Mouse (Mus musculus): ENCODE data around the gene Gm17324.
"Not testable (repeated sequence)": the region's sequence is repeated elsewhere in the genome, so short reads cannot be mapped to it uniquely, and the experiment has no call there.

The Gm17324 gene

GRCm38 (mm10) chr9:78447973-78448873 lies at the start of gene Gm17324, which contains the start of gene Mto1:
Gm17324 (minus strand) TSS chr9:78448786.
Mto1 (plus strand) TSS chr9:78448208.
- DNase-seq (ENCODE audit: low read depth, low spot score), result peak; percentile 89

DNA sequence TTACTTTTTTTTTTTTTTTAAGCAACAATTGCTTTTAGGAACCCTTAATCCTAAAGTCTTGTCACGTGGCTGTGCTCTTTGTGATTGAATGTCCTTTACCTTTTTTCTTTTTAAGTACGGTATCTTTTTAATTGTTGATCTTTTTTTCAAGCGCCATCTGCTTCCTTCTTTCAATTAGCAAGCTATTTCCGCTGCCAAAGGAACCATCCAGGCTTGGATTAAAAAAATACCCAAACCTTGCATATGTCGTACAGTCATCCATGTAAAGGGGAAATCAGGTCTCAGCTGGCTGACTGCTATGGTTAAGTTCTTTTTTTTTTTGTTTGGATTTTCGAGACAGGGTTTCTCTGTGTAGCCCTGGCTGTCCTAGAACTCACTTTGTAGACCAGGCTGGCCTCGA lies 44.6 kb upstream of the Gm17324 start:
- DNase-seq (ENCODE audit: low read depth, low spot score), result no peak

GRCm38 (mm10) chr9:78492254-78492653 lies 43.7 kb upstream of the Gm17324 start:
- no peak for DNase-seq (ENCODE audit: low read depth, low spot score)

- DNase-seq (ENCODE audit: low read depth, low spot score), result no peak
Observed at GRCm38 (mm10) chr9:78491169-78491568, 42.6 kb upstream of the Gm17324 start.

DNA sequence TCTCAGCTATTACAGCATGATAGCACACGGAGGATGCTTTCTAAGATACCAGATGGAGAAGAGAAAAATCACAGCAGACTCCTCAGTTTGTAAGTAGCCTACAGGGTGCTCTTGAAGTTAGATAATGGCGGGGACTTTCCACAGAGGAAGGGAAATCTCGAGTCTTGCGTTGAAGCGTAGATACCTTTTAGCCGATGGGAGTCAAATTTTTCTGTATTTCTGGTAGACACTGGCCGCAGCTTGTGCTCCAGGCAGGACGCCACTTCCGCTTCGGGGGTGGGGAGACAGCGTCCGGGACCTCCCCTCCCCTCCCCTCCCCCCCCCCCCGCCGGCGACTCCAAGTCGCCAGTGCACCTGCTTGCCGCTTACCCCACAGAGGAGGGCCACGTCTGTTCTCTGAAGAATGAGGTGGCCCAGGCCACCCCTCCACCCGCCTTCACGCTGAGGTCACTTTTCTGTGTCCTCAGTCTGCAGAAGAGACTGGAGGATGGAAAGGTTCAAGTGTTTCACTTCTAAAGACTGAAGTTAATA lies 40.4 kb upstream of the Gm17324 start, which contains the start of gene Eef1a1:
Gene Eef1a1, minus strand, starts transcription at position 262 of the 531 bp plus-strand sequence.
- peak; percentile 80 for DNase-seq (ENCODE audit: low read depth, low spot score)

DNA sequence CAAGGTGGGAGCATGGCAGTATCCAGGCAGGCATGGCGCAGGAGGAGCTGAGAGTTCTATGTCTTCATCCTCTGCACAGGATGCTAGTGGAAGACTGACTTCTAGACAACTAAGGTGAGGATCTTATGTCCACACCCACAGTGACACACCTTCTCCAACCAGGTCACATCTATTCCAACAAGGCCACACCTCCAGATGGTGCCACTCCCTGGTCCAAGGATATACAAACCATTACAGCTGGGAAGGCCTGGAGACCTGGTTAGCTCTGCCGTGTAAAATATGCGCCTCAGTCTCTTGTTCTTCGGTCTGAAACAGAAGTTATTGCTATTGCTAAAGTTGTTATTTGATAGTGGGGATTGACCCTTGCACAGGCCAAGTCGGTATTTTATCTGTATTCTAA lies 39.4 kb upstream of the Gm17324 start:
- DNase-seq (ENCODE audit: low read depth, low spot score), result peak; percentile 88

- no peak for DNase-seq (ENCODE audit: low read depth, low spot score)
Observed at GRCm38 (mm10) chr9:78484660-78485059, 36.1 kb upstream of the Gm17324 start.

- DNase-seq (ENCODE audit: low read depth, low spot score), result no peak
Observed at GRCm38 (mm10) chr9:78482386-78482785, 33.8 kb upstream of the Gm17324 start.

DNA sequence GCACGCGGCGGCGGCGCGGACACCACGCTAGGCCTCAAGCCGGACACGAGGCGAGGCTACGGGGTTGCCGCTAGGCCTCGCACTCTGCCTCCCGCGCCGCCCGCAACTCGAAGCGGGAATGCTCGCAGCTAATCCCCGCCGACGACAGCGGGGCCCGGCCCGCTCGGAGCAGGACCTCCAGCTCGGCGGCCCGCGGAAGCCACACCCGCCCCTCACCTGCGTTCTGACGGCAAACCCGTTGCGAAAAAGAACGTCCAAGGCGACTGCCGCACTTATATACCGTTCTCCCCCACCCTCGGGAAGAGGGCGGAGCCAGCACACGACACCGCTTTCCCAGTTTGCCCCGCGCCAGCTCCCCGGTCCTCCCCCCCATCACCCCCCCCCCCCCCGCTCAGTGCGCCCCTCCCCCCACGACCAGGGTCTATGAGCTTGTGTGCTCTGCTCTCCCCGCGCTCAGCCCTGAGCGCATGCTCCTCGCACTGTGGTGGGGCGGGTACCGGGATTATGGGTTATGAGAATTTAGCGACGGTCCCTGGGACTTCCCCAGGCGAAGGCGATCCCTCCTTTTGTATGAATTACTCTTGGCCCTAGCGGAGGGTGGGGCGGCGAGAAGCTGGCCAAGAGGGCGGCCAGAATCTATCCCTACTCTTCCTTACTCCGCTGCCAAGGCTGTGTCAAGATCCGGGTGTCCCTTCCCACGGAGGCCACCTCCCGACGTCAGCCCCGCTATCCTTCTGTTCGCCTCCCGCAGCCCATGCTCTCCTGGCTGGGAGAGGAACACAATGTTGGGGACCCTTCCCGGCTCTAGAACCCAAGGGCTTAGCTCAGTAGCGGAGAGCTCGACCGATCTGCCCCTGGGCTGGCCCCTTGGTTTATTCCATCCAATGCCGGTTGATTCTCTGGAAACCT lies 33.1 kb upstream of the Gm17324 start:
- peak; percentile 99 for DNase-seq (ENCODE audit: low read depth, low spot score)

GRCm38 (mm10) chr9:78480706-78481358 lies 32.2 kb upstream of the Gm17324 start:
- peak; percentile 75 for DNase-seq (ENCODE audit: low read depth, low spot score)

- DNase-seq (ENCODE audit: low read depth, low spot score), result peak; percentile 33
Observed at GRCm38 (mm10) chr9:78480227-78480626, 31.6 kb upstream of the Gm17324 start.

GRCm38 (mm10) chr9:78479308-78479707 lies 30.7 kb upstream of the Gm17324 start:
- DNase-seq (ENCODE audit: low read depth, low spot score), result not testable (repeated sequence)

GRCm38 (mm10) chr9:78478009-78478605 lies 29.5 kb upstream of the Gm17324 start:
- DNase-seq (ENCODE audit: low read depth, low spot score), result peak; percentile 37

DNA sequence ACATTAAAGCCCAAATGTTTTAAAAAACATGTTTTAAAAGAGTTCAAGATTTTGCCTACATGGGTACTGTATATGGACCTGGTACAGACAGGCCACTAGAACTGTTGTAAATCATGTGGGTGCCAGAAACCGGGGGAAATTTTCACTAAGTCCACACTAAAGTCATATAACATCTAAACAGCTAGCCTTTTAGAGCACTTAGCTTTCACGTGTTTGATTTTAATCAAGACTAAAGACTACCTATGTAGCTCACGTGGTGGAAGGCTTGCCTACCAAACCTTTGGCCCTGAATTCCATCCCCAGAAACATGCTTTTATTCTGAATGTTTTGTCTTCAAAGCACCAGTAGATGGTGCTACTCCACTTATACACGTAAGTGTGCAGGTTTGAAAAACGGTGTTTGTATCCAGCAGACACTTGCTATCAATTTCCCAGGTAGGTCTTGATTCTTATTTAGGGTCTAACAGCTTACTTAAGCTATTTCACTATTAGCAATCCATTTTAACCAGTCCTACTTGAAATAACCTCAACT lies 28.5 kb upstream of the Gm17324 start:
- DNase-seq (ENCODE audit: low read depth, low spot score), result peak; percentile 78

DNA sequence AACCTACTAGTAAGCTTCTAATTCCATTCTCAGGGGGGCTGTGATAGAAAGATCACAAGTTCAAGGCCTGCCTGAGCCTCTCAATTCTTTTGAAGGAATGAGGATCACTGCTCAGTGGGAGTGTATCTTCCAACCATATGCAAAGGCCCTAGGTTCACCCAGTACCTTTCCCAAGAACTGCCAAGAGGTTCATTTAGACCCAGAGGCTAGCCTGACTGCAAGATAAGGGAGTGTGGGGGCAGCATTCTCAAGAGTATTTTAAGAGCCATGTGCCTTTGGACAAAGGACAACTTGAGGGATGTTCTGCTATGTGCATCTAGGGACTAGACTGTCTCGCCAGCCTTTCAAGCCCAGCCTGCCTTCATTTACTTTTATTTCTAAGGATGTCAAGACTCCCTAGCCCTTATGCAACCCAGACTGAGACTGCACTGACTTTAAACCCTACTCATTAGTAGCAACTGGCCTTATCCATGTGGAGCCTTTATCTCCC lies 28.0 kb upstream of the Gm17324 start:
- peak; percentile 91 for DNase-seq (ENCODE audit: low read depth, low spot score)

- DNase-seq (ENCODE audit: low read depth, low spot score), result peak; percentile 81
Observed at GRCm38 (mm10) chr9:78475873-78476272, 27.3 kb upstream of the Gm17324 start.

- no peak for DNase-seq (ENCODE audit: low read depth, low spot score)
Observed at GRCm38 (mm10) chr9:78475383-78475780, 26.8 kb upstream of the Gm17324 start.

DNA sequence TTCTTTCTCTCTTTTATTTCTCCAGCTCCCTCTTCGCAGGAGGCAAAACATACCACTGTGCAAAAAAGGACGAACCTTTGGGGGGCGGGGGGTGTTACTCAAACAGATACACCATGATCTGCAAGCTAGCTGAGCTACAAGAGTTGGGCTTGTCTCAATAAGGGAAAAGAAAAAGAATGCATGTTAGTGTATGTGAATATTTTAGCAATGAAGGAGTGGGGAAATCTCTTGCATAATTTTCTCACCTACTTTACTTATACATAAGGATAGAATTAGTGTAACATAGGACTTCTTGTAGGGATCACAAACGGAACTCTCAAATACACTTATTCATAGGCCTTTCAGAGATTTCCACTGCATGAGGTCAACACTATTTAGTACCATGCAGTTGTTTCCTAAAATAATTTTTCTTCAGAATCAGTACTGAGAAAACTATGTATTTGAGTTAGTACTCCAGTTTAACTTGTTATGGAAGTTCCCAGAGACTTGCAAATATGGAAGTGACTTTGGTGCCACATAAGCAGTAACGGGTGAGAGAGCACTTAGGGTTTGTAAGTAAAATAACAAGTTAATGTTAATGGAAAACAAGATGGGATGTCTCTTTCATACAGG lies 26.3 kb upstream of the Gm17324 start:
- DNase-seq (ENCODE audit: low read depth, low spot score), result peak; percentile 59

GRCm38 (mm10) chr9:78474270-78474669 lies 25.7 kb upstream of the Gm17324 start:
- peak; percentile 78 for DNase-seq (ENCODE audit: low read depth, low spot score)

- DNase-seq (ENCODE audit: low read depth, low spot score), result peak; percentile 81
Observed at GRCm38 (mm10) chr9:78473588-78473987, 25.0 kb upstream of the Gm17324 start.

Data from R1 (cell line).